Mouse (Mus musculus) layer of hippocampus, postnatal 10 days (tissue): ENCODE results near the gene Gm21317. TPM values are rescaled to one million over a fixed set of nuclear protein-coding genes. Genes with fewer than 3 reads are reported as not detected.
"Not testable (repeated sequence)": the region's sequence is repeated elsewhere in the genome, so short reads cannot be mapped to it uniquely, and the experiment has no call there.

Experiments used
- DNase-seq, 2 experiments: peaks; one replicate each; pipeline ENCODE4 v3.0.0; 2021; ENCODE audit warnings: low spot score in 2 of 2
- long read RNA-seq: library from polyadenylated mRNA; stranded (forward); transcript quantifications from one replicate; pipeline ENCODE4 v2.0.0, GENCODE M21; 2023
- total RNA-seq, 2 experiments: library from RNA; stranded (reverse); gene quantifications; 2 replicates each; pipeline ENCODE4 v1.2.3; 2021

Gene Gm21317
- not detected for total RNA-seq
- long read RNA-seq, result 0 reads

DNA sequence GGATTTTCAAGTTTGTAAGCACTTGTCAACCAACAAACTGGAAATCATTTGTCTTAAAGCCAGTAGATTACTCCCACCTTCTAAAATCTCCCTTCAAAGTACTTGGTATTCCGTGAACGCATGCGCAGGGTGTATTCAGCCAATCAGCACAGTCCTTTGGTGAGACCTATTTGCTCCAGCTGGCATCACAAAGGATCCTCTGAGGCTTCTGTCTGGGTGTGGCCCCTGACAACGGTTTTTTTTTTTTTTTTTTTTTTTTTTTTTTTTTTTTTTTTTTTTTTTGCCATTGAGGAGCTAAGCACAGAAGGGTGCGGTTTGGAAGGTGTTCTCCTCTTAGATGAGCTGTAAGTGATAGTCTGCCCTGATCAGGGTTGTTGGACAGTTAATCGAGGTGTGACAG is at the start of gene Gm21317:
Gene Gm21317 (plus strand): TSS at position 301 of the 400 bp plus-strand sequence.
- not testable (repeated sequence) for DNase-seq
